Mouse (Mus musculus) frontal cortex, postnatal 14 days (tissue): Measurements from ENCODE around the gene Kcnk7.
A peak's percentile ranks its signal among the peaks of the same experiment; 100 is the strongest.

Experiments
- DNase-seq, 2 experiments: peaks; one replicate each; pipeline ENCODE4 v3.0.0; 2022; ENCODE audit warnings: low spot score in 2 of 2

Kcnk7 gene

DNA sequence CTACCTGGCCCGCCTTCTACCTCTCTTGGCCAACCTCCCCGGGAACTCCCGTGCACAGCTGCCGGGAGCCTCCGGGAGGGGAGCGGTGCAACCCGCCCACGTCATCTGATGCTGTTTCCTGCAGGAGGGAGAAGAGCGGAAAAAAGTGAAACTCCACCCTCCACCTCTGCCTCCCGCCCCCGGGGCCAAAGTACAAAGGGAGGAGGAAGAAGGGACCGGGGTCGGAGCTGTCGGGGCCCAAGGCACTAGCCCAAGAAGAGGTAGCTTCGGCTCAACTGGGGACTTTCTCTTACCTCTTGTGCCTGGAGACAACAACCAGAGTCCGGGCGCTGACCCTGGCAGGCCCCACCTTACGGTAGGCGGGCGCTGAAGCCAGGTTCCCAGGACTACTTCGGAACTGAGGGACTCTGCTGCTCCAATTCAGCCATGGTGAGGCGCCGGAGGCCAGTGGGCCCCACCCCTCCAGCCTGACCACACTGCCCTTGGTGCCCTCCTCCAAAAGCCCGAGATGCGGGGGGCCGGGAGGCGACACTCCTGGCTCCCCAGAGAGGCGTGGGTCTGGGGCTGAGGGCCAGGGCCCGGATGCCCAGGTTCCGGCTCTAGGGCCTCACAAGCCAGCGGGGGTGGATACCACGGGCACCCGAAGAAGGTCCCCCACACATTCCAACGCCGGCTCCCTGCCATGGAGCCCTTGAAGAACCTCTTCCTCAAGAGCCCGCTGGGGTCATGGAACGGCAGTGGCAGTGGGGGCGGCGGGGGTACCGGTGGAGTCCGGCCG lies 14.4 kb upstream of the Kcnk7 start:
- DNase-seq: peak; percentile 58 to 61

- DNase-seq: no peak
Measured at GRCm38 (mm10) chr19:5690343-5690735, 13.8 kb upstream of the Kcnk7 start.

DNA sequence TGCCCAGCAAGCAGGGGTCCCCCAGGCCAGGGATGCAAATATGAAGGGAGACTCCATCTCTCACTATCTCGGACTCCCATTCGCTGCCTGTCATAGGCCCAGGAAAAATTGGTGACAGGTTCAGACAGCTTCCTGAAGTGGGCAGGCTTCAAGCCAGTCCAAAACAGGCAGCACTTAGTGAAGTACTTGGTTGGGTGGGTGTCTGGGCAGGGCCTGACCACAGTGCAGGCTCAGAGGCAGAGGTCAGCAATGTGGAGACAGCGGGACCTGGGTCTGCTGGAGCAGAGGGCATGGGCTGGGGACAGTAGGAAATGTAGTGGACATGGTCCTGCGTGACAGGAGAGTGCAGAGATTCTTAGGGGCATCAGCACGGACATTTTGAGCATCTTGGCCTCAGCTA lies 12.6 kb upstream of the Kcnk7 start:
- no peak for DNase-seq

GRCm38 (mm10) chr19:5692086-5692912 lies 11.9 kb upstream of the Kcnk7 start:
- DNase-seq: no peak

GRCm38 (mm10) chr19:5692913-5693396 lies 11.2 kb upstream of the Kcnk7 start:
- DNase-seq: no peak

- no peak for DNase-seq
Measured at GRCm38 (mm10) chr19:5693801-5694200, 10.4 kb upstream of the Kcnk7 start.

- DNase-seq: no peak
Measured at GRCm38 (mm10) chr19:5695849-5696462, 8.2 kb upstream of the Kcnk7 start.

- no peak for DNase-seq
Measured at GRCm38 (mm10) chr19:5704801-5705571, 819 bp downstream of the Kcnk7 start.

DNA sequence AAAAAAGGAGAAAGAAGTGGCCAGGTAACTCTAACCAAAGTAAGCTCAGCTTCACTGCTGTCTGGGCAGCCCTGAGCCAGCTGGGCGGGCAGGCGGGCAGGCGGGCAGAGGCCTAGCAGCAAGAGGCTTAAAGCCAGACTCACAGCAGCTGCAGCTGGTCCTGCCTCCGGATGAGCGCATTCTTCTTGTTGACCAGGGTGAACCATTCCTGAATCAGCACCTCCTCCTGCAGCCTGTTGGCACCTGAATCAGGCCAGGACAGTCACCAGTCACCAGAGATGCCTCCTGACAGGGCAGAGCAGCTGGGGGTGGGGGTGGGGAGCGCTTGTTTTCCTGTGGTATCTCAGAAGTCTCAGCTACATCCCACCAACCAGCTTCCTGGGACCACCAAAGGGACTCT lies 5.9 kb downstream of the Kcnk7 start:
- DNase-seq: no peak

DNA sequence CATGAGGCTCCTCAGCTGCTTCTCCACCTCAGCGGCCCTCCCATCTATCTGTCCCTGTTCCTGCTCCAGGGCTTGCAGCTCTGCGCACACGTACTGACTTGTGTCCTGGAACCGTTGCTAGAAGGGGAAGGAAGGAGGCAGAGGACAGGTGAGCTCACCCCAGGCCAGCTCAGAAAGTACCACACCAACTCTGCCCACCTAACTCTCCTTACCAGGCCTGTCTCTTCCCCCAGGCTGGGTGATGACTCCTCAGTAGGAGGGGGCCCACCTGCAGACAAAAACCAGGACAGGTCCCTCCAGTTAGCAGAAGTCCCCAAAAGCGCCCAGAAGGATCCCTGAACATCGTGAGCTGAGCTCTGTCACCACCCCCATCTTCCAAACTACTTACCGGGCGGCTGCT lies 6.4 kb downstream of the Kcnk7 start:
- DNase-seq: no peak

GRCm38 (mm10) chr19:5711218-5711617 lies 7.1 kb downstream of the Kcnk7 start:
- no peak for DNase-seq

- no peak for DNase-seq
Measured at GRCm38 (mm10) chr19:5711907-5712460, 7.8 kb downstream of the Kcnk7 start.

- DNase-seq: no peak
Measured at GRCm38 (mm10) chr19:5713255-5713654, 9.1 kb downstream of the Kcnk7 start.

GRCm38 (mm10) chr19:5713730-5714129 lies 9.6 kb downstream of the Kcnk7 start:
- no peak for DNase-seq

GRCm38 (mm10) chr19:5715793-5716688 lies 11.9 kb downstream of the Kcnk7 start:
- DNase-seq: no peak

DNA sequence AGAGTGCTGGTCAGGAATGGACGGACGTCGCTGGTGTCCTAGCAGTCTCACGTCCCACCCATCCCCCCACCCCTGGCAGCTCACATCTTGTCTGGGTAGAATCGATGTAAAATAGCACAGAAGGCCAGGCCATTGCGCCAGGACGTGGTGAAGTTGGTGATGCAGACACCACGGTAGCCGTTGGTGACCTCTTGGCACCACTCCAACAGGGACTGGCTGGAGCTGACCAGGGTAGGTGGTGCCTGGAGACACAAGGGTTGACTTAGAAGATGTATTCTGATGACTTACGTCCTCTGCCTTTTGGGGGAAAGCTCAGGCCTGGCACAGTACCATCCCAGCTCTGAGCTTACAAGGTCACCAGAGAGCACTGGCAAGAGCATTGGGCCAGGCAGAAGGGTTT lies 12.8 kb downstream of the Kcnk7 start:
- DNase-seq: no peak

GRCm38 (mm10) chr19:5721233-5721632 lies 17.1 kb downstream of the Kcnk7 start:
- DNase-seq: no peak

- DNase-seq: no peak
Measured at GRCm38 (mm10) chr19:5722848-5723425, 18.8 kb downstream of the Kcnk7 start.

GRCm38 (mm10) chr19:5723934-5724548 lies 19.9 kb downstream of the Kcnk7 start:
- DNase-seq: no peak

DNA sequence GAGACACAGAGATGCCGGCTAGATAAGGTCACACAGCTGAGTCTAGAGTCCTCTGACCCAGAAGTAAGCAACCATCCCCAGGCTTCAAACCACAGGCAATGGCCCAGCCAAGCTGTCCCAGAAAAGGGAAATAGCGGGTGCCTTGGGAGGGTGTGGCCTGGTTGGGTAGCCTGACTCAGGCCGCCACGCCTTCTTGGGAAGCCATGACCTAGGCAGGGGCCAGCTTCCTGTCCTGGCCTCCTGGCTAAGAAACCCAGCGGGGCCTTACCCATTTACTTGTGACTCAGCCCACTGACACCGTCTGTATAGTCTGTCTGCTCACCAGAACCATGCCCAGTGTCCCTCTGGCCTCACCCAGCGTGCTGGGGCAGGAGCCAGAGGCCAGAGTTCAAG lies 20.4 kb downstream of the Kcnk7 start:
- no peak for DNase-seq
